Mouse (Mus musculus) activated CD4-positive, CD25-positive, alpha-beta regulatory T cell (primary cell): ENCODE results near the gene Scyl3. TPM values are rescaled to one million over a fixed set of nuclear protein-coding genes. Genes with fewer than 3 reads are reported as not detected.

Experiments used
- polyA plus RNA-seq, 2 experiments: library from polyadenylated mRNA; unstranded; fragments of 100-300 nt; shearing (Covaris generic); gene quantifications; one replicate each; pipeline ENCODE4 v1.2.1; 2017

Scyl3 gene
- 10 to 100 TPM; 41.7 to 44.2 TPM for polyA plus RNA-seq

DNA sequence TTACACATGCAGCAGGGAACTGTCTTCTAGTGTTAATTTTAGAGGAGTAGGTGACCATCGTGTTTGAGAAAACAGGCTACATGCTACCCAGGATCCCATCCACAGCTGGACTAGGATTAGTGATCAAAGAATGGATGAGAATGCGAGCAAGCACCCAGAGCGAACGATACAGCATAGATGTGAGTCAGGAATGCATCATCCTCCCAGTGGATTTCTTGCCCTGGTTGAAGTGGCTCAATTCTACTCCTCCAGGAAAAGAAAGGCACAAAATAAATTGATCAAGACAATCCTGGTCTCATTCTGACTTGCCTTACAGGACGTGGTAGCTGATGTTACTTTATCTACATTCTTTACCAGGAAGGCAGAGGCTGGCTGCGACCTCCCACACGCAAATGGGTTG, at the start of gene Scyl3:
Gene Scyl3, plus strand, starts transcription at position 255 of the 400 bp plus-strand sequence.

DNA sequence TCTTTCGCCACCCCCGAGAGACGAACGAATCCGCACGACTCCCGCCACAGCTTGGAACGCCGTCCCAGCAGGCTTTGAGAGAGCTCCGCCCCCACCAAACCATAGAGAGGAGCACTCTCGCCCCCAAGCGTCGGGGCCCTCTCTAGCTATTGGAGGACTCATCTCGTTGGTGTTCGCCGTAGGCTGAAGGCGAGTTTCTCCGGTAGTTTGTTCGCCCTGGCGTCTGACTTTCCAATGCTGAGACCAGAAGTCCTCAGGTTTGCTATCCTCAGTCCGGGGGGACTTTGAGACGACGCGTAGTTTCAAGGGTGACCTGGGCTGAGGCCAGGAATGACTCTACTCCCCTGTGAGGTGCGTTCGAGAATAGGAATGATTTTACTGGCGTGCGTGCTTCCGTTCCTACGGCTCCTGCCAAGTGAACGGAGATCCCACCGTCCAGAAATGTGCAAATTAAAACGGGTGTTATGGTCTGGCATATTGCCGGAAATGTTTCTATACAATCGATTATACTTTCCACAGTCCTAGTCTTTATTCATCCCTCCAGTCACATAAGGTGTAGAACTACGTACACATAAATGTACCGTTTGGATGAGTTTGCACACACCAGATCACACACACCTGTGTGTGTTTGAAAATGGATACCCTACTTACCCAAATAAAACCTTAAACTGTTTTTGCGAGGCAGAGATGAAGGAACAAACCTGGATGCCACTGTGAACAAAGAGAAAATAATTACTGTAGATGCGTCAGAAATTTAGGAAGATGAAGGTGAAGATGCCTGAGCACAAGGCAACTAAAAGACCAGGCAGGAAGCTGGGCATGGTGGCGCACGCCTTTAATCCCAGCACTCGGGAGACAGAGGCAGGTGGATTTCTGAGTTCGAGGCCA, 66.1 kb downstream of the Scyl3 start, which contains the start of the genes BC055324 and Mettl18:
Gene BC055324, minus strand, starts transcription at position 76 of the 888 bp plus-strand sequence.
Gene Mettl18, plus strand, starts transcription at position 169 of the 888 bp plus-strand sequence.

Other genes with a start within 250 kb of the Scyl3 start
- not detected for gene Mettl11b, start 203.9 kb upstream of the Scyl3 start, polyA plus RNA-seq
- 1 to 10 TPM; 2.3 to 2.8 TPM for gene Kifap3, start 149.5 kb upstream of the Scyl3 start, polyA plus RNA-seq
- gene BC055324, start 65.7 kb downstream of the Scyl3 start, polyA plus RNA-seq = 1 to 10 TPM; 2.7 to 3.3 TPM
- 10 to 100 TPM; 10.6 to 18.9 TPM for gene Mettl18, start 65.8 kb downstream of the Scyl3 start, polyA plus RNA-seq
- under 1 TPM; 0.29 to 0.33 TPM for gene Sele, start 119.1 kb downstream of the Scyl3 start, polyA plus RNA-seq
- 100 to 1,000 TPM; 764 to 994 TPM for gene Sell, start 132.9 kb downstream of the Scyl3 start, polyA plus RNA-seq
- gene Selp, start 186.2 kb downstream of the Scyl3 start, polyA plus RNA-seq = 10 to 100 TPM in 1 of 2 experiments, 1 to 10 TPM in 1; 1.2 to 10.3 TPM
- gene F5, start 222.7 kb downstream of the Scyl3 start, polyA plus RNA-seq = under 1 TPM; 0.06 to 0.44 TPM